Mouse (Mus musculus) thymus, adult 2 months (tissue): Measurements from ENCODE around the gene Tex9. TPM values are rescaled to one million over a fixed set of nuclear protein-coding genes. Genes with fewer than 3 reads are reported as not detected.

Experiments used
- DNase-seq: peaks from one replicate; pipeline ENCODE4 v3.0.0; 2021
- H3K27ac ChIP-seq: fragments of 200-500 bp; 2 replicates; pipeline ENCODE4 v1.5.1; 2012; ENCODE audit warnings: low read length, control low read depth; ENCODE audit not compliant: control insufficient read depth, insufficient read depth
- H3K27me3 ChIP-seq: fragments of 200-500 bp; 2 replicates; pipeline ENCODE4 v1.6.1; 2012; ENCODE audit warnings: mild to moderate bottlenecking, low read length, moderate library complexity, mixed read lengths; ENCODE audit not compliant: control insufficient read depth, insufficient read depth
- H3K36me3 ChIP-seq: fragments of 200-500 bp; 2 replicates; pipeline ENCODE4 v1.6.1; 2012; ENCODE audit warnings: mild to moderate bottlenecking, low read length, moderate library complexity; ENCODE audit not compliant: control insufficient read depth, insufficient read depth
- H3K4me1 ChIP-seq: fragments of 200-500 bp; replicated peaks from 2 replicates; pipeline ENCODE4 v1.6.1; 2012; ENCODE audit warnings: low read length; ENCODE audit not compliant: control insufficient read depth, insufficient read depth
- H3K4me3 ChIP-seq: fragments of 200-500 bp; 2 replicates; pipeline ENCODE4 v1.5.1; 2012; ENCODE audit warnings: mild to moderate bottlenecking, low read length, control low read depth, moderate library complexity; ENCODE audit not compliant: control insufficient read depth, insufficient read depth
- CTCF ChIP-seq: fragments of 200-500 bp; IDR thresholded peaks from 2 replicates; pipeline ENCODE4 v1.5.1; 2012; ENCODE audit warnings: mild to moderate bottlenecking, control low read depth, low read length, moderate library complexity, borderline replicate concordance; ENCODE audit not compliant: control insufficient read depth, poor library complexity, insufficient read depth; ENCODE audit errors: extremely low read depth
- POLR2A ChIP-seq: fragments of 200-500 bp; IDR thresholded peaks from 2 replicates; pipeline ENCODE4 v1.6.1; 2012; ENCODE audit warnings: mild to moderate bottlenecking, low read length, control low read depth, moderate library complexity; ENCODE audit not compliant: control insufficient read depth, poor library complexity, insufficient read depth; ENCODE audit errors: extremely low read depth
- WGBS: fragments of 180-500 bp; shearing (Covaris S2); methylation state at CpG from one replicate; pipeline ENCODE4 v1.1.7; 2018; 5-methylcytosine and 5-hydroxymethylcytosine counted together
- polyA plus RNA-seq: library from polyadenylated mRNA; depleted of rRNA; stranded (reverse); fragments of >200 nt; gene quantifications from 2 replicates; pipeline ENCODE4 v1.2.3, GENCODE M21; 2012

The Tex9 gene
- polyA plus RNA-seq, 1 experiment = 5.1 TPM

DNA sequence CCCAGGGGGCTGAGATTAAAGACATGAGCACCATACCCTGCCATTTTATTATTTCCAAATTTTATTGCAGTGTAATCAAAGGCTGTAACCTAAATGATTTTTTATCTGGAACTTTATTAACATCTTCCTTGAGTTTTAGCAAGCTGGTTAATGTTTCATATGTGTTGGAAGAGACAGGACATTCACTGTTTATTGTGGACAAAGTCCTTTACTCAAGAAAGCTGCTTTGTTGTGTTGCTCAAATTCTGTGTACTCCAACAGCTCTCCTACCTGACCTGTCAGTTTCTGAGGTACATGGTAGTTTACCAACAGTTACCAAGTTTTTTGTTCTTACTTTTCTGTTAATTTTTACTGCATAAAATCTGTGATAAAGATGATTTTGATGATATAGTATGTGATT lies 23.4 kb upstream of the Tex9 start:
- no peak for DNase-seq
- Histone ChIP-seq H3K4me3 (no peak overlapping the region), H3K36me3 (no peaks in the 10 kb centered on the region), H3K27ac (no peak overlapping the region), H3K27me3 (no peaks in the 10 kb centered on the region), H3K4me1 (no peaks in the 10 kb centered on the region)
- TF ChIP-seq CTCF (no peak), POLR2A (no peak)

DNA sequence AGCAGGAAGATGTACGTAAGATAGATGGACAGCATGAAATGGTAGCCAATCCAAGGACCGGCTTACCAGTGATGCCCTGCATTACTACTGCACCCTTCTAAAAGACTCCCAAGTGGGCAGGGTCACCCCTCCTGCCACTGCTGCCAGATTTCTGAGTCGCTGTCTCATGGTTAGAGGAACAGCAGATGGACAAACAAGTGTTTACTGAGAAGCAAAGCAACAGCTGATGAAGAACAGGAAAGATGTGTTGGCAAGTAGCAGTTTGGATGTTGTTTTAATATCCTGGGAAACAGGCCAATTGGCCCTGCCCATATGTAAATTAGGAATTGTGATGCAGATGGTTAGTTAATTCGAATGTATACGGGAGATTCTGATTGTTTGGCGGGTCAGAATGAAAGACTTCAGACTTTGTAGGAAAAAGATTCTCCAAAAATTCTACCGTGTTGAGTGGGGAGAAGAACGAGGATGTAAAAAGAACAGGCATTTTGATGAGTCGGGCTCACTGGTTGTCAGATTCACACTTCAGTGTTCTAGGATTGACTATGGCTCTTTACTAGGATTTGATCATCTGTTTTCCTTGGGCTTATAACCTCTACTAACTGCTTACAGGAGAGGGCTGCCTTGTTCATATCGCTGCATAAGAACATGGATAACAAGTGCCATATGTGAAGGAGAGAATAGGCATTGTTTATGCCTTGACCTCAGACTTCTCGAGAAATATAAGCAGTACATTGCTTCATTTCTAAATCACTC lies 20.4 kb upstream of the Tex9 start:
- H3K36me3 ChIP-seq = no peaks in the 10 kb centered on the region
- TF ChIP-seq CTCF (no peak), POLR2A (no peak)
- DNase-seq = no peak
- H3K27ac ChIP-seq = no peak overlapping the region
- WGBS = 92% methylated on average over 11 of the region's 11 CpGs
- no peak overlapping the region for H3K4me3 ChIP-seq
- no peaks in the 10 kb centered on the region for H3K4me1 ChIP-seq
- H3K27me3 ChIP-seq = no peaks in the 10 kb centered on the region

DNA sequence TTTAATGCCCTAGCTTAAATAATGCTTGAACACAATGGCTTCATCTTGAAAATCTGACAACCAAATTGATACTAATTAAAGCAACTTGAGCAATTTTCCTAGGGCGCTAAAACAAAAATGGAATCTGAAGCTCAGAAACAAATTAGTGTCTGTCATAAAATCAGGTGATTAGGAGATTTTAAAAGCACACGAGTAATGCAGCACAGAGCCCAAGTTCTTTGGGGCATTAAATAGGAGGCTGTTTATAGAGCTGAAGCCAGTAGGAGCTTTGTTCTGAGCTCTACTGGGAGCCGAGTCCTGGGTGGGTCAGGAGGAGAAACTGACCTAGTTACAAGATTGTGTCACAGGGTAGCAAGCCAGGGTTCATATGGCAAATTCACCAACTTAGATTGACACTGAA lies 5.2 kb upstream of the Tex9 start:
- no peaks in the 10 kb centered on the region for H3K36me3 ChIP-seq
- no peak overlapping the region for H3K27ac ChIP-seq
- WGBS = 97% methylated on average over 3 of the region's 3 CpGs
- DNase-seq = no peak
- no peaks in the 10 kb centered on the region for H3K27me3 ChIP-seq
- H3K4me1 ChIP-seq = peaks cover 8% of the 10 kb centered on the region
- TF ChIP-seq CTCF = no peak
- TF ChIP-seq POLR2A = no peak
- no peak overlapping the region for H3K4me3 ChIP-seq

DNA sequence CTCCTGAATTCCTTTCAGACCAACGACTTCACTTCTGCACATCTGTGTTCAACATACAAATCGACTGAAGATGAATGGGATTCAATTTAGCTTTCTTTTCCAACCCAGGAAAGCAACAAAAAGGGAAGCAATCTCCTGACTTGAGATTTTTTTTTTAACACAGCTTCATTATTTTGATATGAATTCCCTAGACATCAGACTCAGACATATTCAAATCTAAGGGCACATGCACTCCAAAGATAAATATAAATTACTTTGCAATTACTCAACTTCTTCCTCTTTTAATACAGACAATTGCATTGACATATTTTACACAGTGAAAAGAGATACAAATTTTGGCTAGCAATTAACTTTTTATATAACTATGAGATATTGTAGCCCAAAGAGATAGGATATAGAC lies 4.7 kb upstream of the Tex9 start:
- 87% methylated on average over 2 of the region's 2 CpGs for WGBS
- no peak for TF ChIP-seq POLR2A
- TF ChIP-seq CTCF = no peak
- Histone ChIP-seq H3K4me1 (peaks cover 8% of the 10 kb centered on the region), H3K27ac (no peak overlapping the region), H3K36me3 (no peaks in the 10 kb centered on the region), H3K4me3 (no peak overlapping the region), H3K27me3 (no peaks in the 10 kb centered on the region)
- DNase-seq = no peak

GRCm38 (mm10) chr9:72493984-72494685 lies 2.1 kb upstream of the Tex9 start:
- H3K4me1 ChIP-seq = peaks cover 20% of the 10 kb centered on the region
- WGBS = 92% methylated on average over 3 of the region's 3 CpGs

DNA sequence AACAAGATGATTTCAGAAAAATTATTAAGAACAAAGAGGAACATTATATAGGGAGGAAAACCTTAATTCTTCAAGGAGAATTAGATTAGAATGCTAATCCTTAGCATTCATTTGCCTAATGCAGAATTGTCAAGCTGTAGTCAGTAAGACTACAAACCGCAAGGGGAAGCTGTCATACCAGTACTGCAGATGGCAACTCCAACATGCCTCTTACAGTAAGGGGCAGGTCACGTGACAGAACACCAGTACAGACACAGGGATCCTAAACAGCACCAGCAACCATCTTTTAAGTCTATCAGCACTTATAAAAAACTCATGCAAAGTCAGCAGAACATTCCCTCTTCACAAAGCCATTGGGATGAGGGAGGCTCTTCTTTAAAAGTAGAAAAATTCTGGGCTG lies 1.5 kb upstream of the Tex9 start:
- H3K4me1 ChIP-seq = peaks cover 21% of the 10 kb centered on the region
- WGBS = 20% methylated on average over 2 of the region's 2 CpGs
- TF ChIP-seq POLR2A (no peak), CTCF (no peak)
- H3K27ac ChIP-seq = no peak overlapping the region
- H3K36me3 ChIP-seq = no peaks in the 10 kb centered on the region
- no peak overlapping the region for H3K4me3 ChIP-seq
- no peaks in the 10 kb centered on the region for H3K27me3 ChIP-seq
- DNase-seq = peak; percentile 62

More at GRCm38 (mm10) chr9:72493984-72494685, 2.1 kb upstream of the Tex9 start:
- no peak for DNase-seq
- H3K27ac ChIP-seq = no peak overlapping the region
- H3K4me3 ChIP-seq = no peak overlapping the region
- H3K36me3 ChIP-seq = no peaks in the 10 kb centered on the region
- TF ChIP-seq CTCF = no peak
- no peak for TF ChIP-seq POLR2A
- no peaks in the 10 kb centered on the region for H3K27me3 ChIP-seq

GRCm38 (mm10) chr9:72491559-72492193 lies 336 bp downstream of the Tex9 start:
- WGBS = under 1% methylated on average over 32 of the region's 32 CpGs
- Histone ChIP-seq H3K36me3 (no peaks in the 10 kb centered on the region), H3K27ac (peak overlapping the region; percentile 90), H3K27me3 (no peaks in the 10 kb centered on the region), H3K4me1 (peaks cover 21% of the 10 kb centered on the region), H3K4me3 (peak overlapping the region; percentile 87)
- peak; percentile 93 for DNase-seq
- TF ChIP-seq POLR2A (peak; percentile 49; the same call in 1 of the 2 replicates), CTCF (peak; percentile 40; the same call in 1 of the 2 replicates)
